Mouse (Mus musculus): ENCODE results near the gene Ms4a7. TPM values are rescaled to one million over a fixed set of nuclear protein-coding genes. Genes with fewer than 3 reads are reported as not detected.
"Not testable (repeated sequence)": the region's sequence is repeated elsewhere in the genome, so short reads cannot be mapped to it uniquely, and the experiment has no call there.

Ms4a7 gene
- polyA plus RNA-seq, 1 experiment from 2014 or later = 1.3 TPM

GRCm38 (mm10) chr19:11349698-11350481, 13.9 kb upstream of the Ms4a7 start:
- Histone ChIP-seq H3K4me1 (replicated peaks; ENCODE audit: control insufficient read depth, insufficient read depth, low read length) (no peaks in the 10 kb centered on the region), H3K9me3 (ENCODE audit: control insufficient read depth, low read length) (no peaks in the 10 kb centered on the region), H3K36me3 (ENCODE audit: control insufficient read depth, insufficient read depth, low read length) (no peaks in the 10 kb centered on the region), H3K4me3 (ENCODE audit: low read depth, low read length) (no peak overlapping the region), H3K9ac (ENCODE audit: low read depth, low read length) (no peak overlapping the region), H3K27me3 (replicated peaks; ENCODE audit: control insufficient read depth, insufficient read depth, low read length) (no peaks in the 10 kb centered on the region), H3K4me2 (no peak overlapping the region), H3K27ac (ENCODE audit: low read depth, low read length) (no peak overlapping the region)
- 51% methylated on average over 7 of the region's 7 CpGs for WGBS
- ATAC-seq (replicated peaks; ENCODE audit: low FRiP score) = no peak
- DNase-seq (ENCODE audit: low spot score) = no peak

GRCm38 (mm10) chr19:11343992-11344391, 8.0 kb upstream of the Ms4a7 start:
- Histone ChIP-seq H3K9ac (ENCODE audit: low read depth, low read length) (no peak overlapping the region), H3K4me3 (ENCODE audit: low read depth, low read length) (no peak overlapping the region)

GRCm38 (mm10) chr19:11343147-11343546, 7.2 kb upstream of the Ms4a7 start:
- Histone ChIP-seq H3K9me3 (ENCODE audit: control insufficient read depth, low read length) (no peaks in the 10 kb centered on the region), H3K36me3 (ENCODE audit: control insufficient read depth, insufficient read depth, low read length) (no peaks in the 10 kb centered on the region), H3K27me3 (replicated peaks; ENCODE audit: control insufficient read depth, insufficient read depth, low read length) (no peaks in the 10 kb centered on the region), H3K27ac (ENCODE audit: low read depth, low read length) (no peak overlapping the region), H3K4me3 (ENCODE audit: low read depth, low read length) (no peak overlapping the region), H3K4me2 (no peak overlapping the region), H3K9ac (ENCODE audit: low read depth, low read length) (no peak overlapping the region), H3K4me1 (replicated peaks; ENCODE audit: control insufficient read depth, insufficient read depth, low read length) (no peaks in the 10 kb centered on the region)
- DNase-seq (ENCODE audit: low spot score) (no peak), ATAC-seq (replicated peaks; ENCODE audit: low FRiP score) (no peak)

More at GRCm38 (mm10) chr19:11343992-11344391, 8.0 kb upstream of the Ms4a7 start:
- H3K4me1 ChIP-seq (replicated peaks; ENCODE audit: control insufficient read depth, insufficient read depth, low read length) = no peaks in the 10 kb centered on the region
- no peaks in the 10 kb centered on the region for H3K36me3 ChIP-seq (ENCODE audit: control insufficient read depth, insufficient read depth, low read length)
- DNase-seq (ENCODE audit: low spot score) (no peak), ATAC-seq (replicated peaks; ENCODE audit: low FRiP score) (no peak)
- no peak overlapping the region for H3K27ac ChIP-seq (ENCODE audit: low read depth, low read length)
- no peaks in the 10 kb centered on the region for H3K9me3 ChIP-seq (ENCODE audit: control insufficient read depth, low read length)
- no peaks in the 10 kb centered on the region for H3K27me3 ChIP-seq (replicated peaks; ENCODE audit: control insufficient read depth, insufficient read depth, low read length)
- H3K4me2 ChIP-seq = no peak overlapping the region

GRCm38 (mm10) chr19:11321123-11321522, 14.8 kb downstream of the Ms4a7 start:
- H3K9ac ChIP-seq (ENCODE audit: low read depth, low read length) = no peak overlapping the region
- DNase-seq (ENCODE audit: low spot score) = no peak
- H3K27me3 ChIP-seq (replicated peaks; ENCODE audit: control insufficient read depth, insufficient read depth, low read length) = no peaks in the 10 kb centered on the region
- no peak overlapping the region for H3K4me3 ChIP-seq (ENCODE audit: low read depth, low read length)
- H3K36me3 ChIP-seq (ENCODE audit: control insufficient read depth, insufficient read depth, low read length) = no peaks in the 10 kb centered on the region
- H3K4me2 ChIP-seq = no peak overlapping the region
- H3K4me1 ChIP-seq (replicated peaks; ENCODE audit: control insufficient read depth, insufficient read depth, low read length) = no peaks in the 10 kb centered on the region
- 62% methylated on average over 1 of the region's 1 CpGs for WGBS
- H3K27ac ChIP-seq (ENCODE audit: low read depth, low read length) = no peak overlapping the region
- no peaks in the 10 kb centered on the region for H3K9me3 ChIP-seq (ENCODE audit: control insufficient read depth, low read length)
- ATAC-seq (replicated peaks; ENCODE audit: low FRiP score) = no peak

- H3K4me1 ChIP-seq (replicated peaks; ENCODE audit: control insufficient read depth, insufficient read depth, low read length) = no peaks in the 10 kb centered on the region
- WGBS = 84% methylated on average over 4 of the region's 4 CpGs
- DNase-seq (ENCODE audit: low spot score) (no peak), ATAC-seq (replicated peaks; ENCODE audit: low FRiP score) (no peak)
- no peak overlapping the region for H3K27ac ChIP-seq (ENCODE audit: low read depth, low read length)
- H3K4me2 ChIP-seq = no peak overlapping the region
- no peak overlapping the region for H3K9ac ChIP-seq (ENCODE audit: low read depth, low read length)
- no peak overlapping the region for H3K4me3 ChIP-seq (ENCODE audit: low read depth, low read length)
- H3K27me3 ChIP-seq (replicated peaks; ENCODE audit: control insufficient read depth, insufficient read depth, low read length) = no peaks in the 10 kb centered on the region
- no peaks in the 10 kb centered on the region for H3K9me3 ChIP-seq (ENCODE audit: control insufficient read depth, low read length)
- H3K36me3 ChIP-seq (ENCODE audit: control insufficient read depth, insufficient read depth, low read length) = no peaks in the 10 kb centered on the region
These were observed 19.2 kb downstream of the Ms4a7 start for GRCm38 (mm10) chr19:11316786-11317185.

GRCm38 (mm10) chr19:11314354-11314753, 21.6 kb downstream of the Ms4a7 start, which contains the start of gene Ms4a14:
Gene Ms4a14, minus strand, starts transcription at chr19:11314454.
- H3K4me1 ChIP-seq (replicated peaks; ENCODE audit: control insufficient read depth, insufficient read depth, low read length) = no peaks in the 10 kb centered on the region
- no peaks in the 10 kb centered on the region for H3K36me3 ChIP-seq (ENCODE audit: control insufficient read depth, insufficient read depth, low read length)
- no peak within 1 kb of the TSS for H3K9ac ChIP-seq (ENCODE audit: low read depth, low read length)
- ATAC-seq (replicated peaks; ENCODE audit: low FRiP score) (no peak), DNase-seq (ENCODE audit: low spot score) (no peak)
- no peak within 1 kb of the TSS for H3K4me2 ChIP-seq
- WGBS = 53% methylated on average over 1 of the region's 1 CpGs
- no peak within 1 kb of the TSS for H3K4me3 ChIP-seq (ENCODE audit: low read depth, low read length)
- H3K9me3 ChIP-seq (ENCODE audit: control insufficient read depth, low read length) = no peaks in the 10 kb centered on the region
- no peaks in the 10 kb centered on the region for H3K27me3 ChIP-seq (replicated peaks; ENCODE audit: control insufficient read depth, insufficient read depth, low read length)
- no peak within 1 kb of the TSS for H3K27ac ChIP-seq (ENCODE audit: low read depth, low read length)

GRCm38 (mm10) chr19:11308888-11309287, 27.1 kb downstream of the Ms4a7 start:
- no peaks in the 10 kb centered on the region for H3K27me3 ChIP-seq (replicated peaks; ENCODE audit: control insufficient read depth, insufficient read depth, low read length)
- H3K36me3 ChIP-seq (ENCODE audit: control insufficient read depth, insufficient read depth, low read length) = no peaks in the 10 kb centered on the region
- H3K4me3 ChIP-seq (ENCODE audit: low read depth, low read length) = no peak overlapping the region
- no peaks in the 10 kb centered on the region for H3K9me3 ChIP-seq (ENCODE audit: control insufficient read depth, low read length)
- no peak overlapping the region for H3K4me2 ChIP-seq
- DNase-seq (ENCODE audit: low spot score) = no peak
- no peak overlapping the region for H3K9ac ChIP-seq (ENCODE audit: low read depth, low read length)
- no peak for ATAC-seq (replicated peaks; ENCODE audit: low FRiP score)
- H3K4me1 ChIP-seq (replicated peaks; ENCODE audit: control insufficient read depth, insufficient read depth, low read length) = no peaks in the 10 kb centered on the region
- H3K27ac ChIP-seq (ENCODE audit: low read depth, low read length) = no peak overlapping the region

GRCm38 (mm10) chr19:11299529-11299928, 36.4 kb downstream of the Ms4a7 start:
- H3K9me3 ChIP-seq (ENCODE audit: control insufficient read depth, low read length); H3K4me3 ChIP-seq (ENCODE audit: low read depth, low read length); H3K27me3 ChIP-seq (replicated peaks; ENCODE audit: control insufficient read depth, insufficient read depth, low read length); DNase-seq (ENCODE audit: low spot score); H3K9ac ChIP-seq (ENCODE audit: low read depth, low read length); H3K36me3 ChIP-seq (ENCODE audit: control insufficient read depth, insufficient read depth, low read length); H3K4me1 ChIP-seq (replicated peaks; ENCODE audit: control insufficient read depth, insufficient read depth, low read length); H3K27ac ChIP-seq (ENCODE audit: low read depth, low read length); H3K4me2 ChIP-seq; ATAC-seq (replicated peaks; ENCODE audit: low FRiP score): not testable (repeated sequence)
- WGBS = 57% methylated on average over 4 of the region's 4 CpGs

- no peak overlapping the region for H3K27ac ChIP-seq (ENCODE audit: low read depth, low read length)
- no peak overlapping the region for H3K4me3 ChIP-seq (ENCODE audit: low read depth, low read length)
- no peak for DNase-seq (ENCODE audit: low spot score)
- H3K27me3 ChIP-seq (replicated peaks; ENCODE audit: control insufficient read depth, insufficient read depth, low read length) = no peaks in the 10 kb centered on the region
- no peaks in the 10 kb centered on the region for H3K36me3 ChIP-seq (ENCODE audit: control insufficient read depth, insufficient read depth, low read length)
- 64% methylated on average over 2 of the region's 2 CpGs for WGBS
- H3K4me2 ChIP-seq = no peak overlapping the region
- H3K4me1 ChIP-seq (replicated peaks; ENCODE audit: control insufficient read depth, insufficient read depth, low read length) = no peaks in the 10 kb centered on the region
- H3K9ac ChIP-seq (ENCODE audit: low read depth, low read length) = no peak overlapping the region
- ATAC-seq (replicated peaks; ENCODE audit: low FRiP score) = no peak
- H3K9me3 ChIP-seq (ENCODE audit: control insufficient read depth, low read length) = no peaks in the 10 kb centered on the region
These were observed 37.0 kb downstream of the Ms4a7 start for GRCm38 (mm10) chr19:11298939-11299338.

All from liver, embryonic 11.5 days (tissue).